Mouse (Mus musculus): ENCODE data around the gene Drosha.

Gene Drosha

GRCm38 (mm10) chr15:12829878-12830277 lies 5.3 kb downstream of the Drosha start:
- DNase-seq (ENCODE audit: extremely low read depth, low read depth): no peak

DNA sequence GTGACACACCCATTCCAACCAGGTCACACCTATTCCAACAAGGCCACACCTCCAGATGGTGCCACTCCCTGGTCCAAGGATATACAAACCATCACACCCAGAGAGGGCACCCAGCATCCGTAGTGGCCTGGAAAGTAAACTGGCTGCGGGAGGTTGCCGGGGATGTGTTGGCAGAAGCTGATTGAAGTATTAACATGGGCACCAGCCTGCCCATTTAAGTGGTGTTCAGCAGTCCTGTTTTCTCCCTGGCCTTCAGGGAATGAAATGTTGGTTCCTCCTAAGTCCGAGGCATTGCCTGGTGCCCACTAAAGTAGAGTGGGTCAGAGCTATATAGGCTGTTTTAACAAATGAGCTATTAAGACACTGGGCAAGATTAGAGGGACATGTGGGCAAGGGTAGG lies 8.0 kb downstream of the Drosha start:
- DNase-seq (ENCODE audit: extremely low read depth, low read depth): no peak

DNA sequence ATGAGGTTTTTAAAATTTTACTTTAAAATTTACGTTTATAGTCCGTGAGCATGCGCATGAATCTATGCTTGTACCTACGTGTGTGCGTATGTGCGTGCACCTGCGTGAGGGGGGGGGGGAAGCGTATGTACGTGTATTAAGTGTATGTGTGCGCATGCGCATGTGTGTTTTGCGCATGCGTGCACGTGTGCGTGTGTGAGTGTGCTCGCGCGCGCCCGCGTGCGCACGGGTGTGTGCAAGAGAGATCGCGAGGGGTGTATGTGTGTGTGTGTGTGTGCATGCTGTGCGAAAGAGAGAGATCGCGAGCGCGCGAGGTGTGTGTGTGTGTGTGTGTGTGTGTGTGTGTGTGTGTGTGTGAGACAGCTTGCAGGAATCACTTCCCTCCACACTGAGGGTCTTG lies 8.8 kb downstream of the Drosha start:
- no peak for DNase-seq (ENCODE audit: extremely low read depth, low read depth)

- DNase-seq (ENCODE audit: extremely low read depth, low read depth): no peak
Measured at GRCm38 (mm10) chr15:12834231-12834630, 9.6 kb downstream of the Drosha start.

- DNase-seq (ENCODE audit: extremely low read depth, low read depth): no peak
Measured at GRCm38 (mm10) chr15:12840737-12841136, 16.1 kb downstream of the Drosha start.

DNA sequence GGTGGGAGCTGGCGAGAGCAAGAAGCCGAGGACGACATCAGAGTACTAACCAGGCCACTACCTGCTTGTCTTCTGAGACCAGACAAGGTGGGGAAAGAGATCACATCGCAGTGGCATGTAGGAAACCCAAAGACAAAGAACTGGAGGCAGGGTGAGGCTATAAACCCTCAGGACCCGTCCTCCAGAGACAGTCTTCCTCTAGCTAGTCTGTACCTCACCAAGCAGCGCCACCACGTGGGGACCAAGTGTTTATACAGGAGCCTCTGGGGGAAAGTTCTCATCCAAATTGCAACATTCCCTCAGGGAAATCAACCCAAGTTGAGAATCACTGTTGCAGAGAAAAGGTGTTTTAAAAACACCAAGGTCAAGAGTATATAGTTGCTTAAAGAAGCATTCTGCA lies 18.2 kb downstream of the Drosha start:
- DNase-seq (ENCODE audit: extremely low read depth, low read depth): no peak

- DNase-seq (ENCODE audit: extremely low read depth, low read depth): no peak
Measured at GRCm38 (mm10) chr15:12848196-12848975, 23.8 kb downstream of the Drosha start.

DNA sequence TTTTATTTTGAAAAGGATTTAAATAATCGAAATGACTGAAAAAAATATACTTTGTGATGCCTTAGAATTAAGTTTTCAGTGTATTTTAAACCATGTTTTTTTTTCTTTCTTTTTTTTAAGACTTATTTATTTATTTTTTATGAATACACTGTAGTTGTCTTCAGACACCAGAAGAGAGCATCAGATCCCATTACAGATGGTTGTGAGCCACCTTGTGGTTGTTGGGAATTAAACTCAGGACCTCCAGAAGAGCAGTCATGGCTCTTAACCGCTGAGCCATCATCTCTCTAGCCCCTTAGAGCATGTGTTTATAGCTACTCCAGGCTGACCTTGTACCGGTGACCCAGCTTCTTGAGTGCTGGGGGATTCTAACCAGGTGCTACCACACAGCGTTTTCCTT lies 24.8 kb downstream of the Drosha start:
- no peak for DNase-seq (ENCODE audit: extremely low read depth, low read depth)

- DNase-seq (ENCODE audit: extremely low read depth, low read depth): no peak
Measured at GRCm38 (mm10) chr15:12853471-12853870, 28.9 kb downstream of the Drosha start.

DNA sequence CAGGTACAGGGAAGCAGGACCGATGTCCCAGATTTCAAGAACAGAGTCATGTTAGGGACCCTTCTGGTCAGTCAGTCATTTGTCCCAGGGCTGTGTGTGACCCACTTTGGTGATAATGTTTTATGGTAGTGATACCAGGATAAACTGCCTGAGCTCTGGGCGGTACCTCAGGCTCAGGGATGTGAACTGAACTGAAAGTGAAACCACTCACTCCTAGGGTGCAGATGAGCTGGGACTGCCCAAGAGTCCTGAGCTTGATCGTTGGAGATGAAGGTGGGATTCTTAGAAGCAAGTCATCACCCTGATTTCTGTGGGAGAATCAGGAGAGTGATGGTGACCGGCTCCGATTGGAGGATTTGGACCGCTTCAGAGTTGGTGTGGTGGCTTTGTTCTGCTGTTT lies 32.2 kb downstream of the Drosha start:
- DNase-seq (ENCODE audit: extremely low read depth, low read depth): no peak

- peak; percentile 95 for DNase-seq (ENCODE audit: extremely low read depth, low read depth)
Measured at GRCm38 (mm10) chr15:12857840-12858516, 33.4 kb downstream of the Drosha start.

DNA sequence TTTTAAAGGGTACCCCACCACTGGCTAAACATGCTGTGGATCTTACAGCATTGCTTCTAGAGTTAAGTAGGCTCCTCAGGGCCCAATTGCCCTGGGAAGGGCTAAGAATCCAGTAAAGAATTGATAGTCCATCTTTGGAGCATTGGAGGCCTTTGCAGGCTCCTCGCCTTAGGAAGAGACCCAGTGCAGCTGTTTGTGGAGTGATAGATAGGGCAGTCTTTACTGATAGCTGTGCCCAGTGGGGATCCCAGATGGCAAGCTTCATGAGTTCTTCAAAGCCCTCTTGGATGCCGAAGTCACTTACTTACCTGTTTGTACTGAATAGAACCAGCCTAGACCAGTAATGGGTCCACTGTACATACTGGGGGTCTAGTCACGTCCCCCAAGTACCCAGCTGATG lies 34.0 kb downstream of the Drosha start:
- DNase-seq (ENCODE audit: extremely low read depth, low read depth): no peak

DNA sequence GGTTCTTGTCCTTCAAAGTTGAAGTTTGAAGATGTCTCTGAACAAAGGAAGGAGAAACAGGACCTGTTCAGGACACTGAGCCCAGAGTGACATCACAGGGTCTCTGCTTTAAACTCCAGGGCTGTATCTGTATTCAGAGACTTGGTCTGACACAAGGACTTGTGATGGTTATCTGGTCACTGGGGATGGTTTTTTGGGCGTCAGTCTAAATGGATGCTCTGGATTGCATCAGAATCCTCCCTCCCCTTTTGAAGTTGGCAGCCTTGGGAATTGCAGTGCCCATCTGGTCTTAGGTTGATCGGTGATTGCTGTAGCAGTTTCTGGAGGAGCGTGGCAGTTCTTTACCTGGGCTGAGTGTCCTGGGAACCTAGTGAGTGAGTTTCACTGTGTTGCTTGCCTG lies 37.4 kb downstream of the Drosha start:
- no peak for DNase-seq (ENCODE audit: extremely low read depth, low read depth)

DNA sequence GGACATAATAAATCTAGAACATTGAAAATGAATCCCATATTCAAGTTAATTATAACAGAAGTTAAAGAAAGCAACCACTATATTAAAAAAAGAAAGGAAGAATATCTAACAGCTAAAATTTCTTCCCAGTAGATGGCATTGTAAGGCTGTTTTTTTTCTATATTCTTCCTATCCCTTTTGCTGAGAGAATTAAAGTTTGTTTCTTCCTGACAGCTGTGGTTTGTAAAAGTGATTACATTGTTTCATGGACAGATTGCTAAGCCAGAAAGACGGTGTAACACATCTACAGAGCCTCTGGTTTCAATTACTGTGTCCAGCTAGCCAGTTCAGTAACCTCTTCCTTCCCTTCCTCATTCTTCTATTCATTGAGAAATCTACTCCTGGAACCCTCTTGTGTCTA lies 39.1 kb downstream of the Drosha start:
- no peak for DNase-seq (ENCODE audit: extremely low read depth, low read depth)

DNA sequence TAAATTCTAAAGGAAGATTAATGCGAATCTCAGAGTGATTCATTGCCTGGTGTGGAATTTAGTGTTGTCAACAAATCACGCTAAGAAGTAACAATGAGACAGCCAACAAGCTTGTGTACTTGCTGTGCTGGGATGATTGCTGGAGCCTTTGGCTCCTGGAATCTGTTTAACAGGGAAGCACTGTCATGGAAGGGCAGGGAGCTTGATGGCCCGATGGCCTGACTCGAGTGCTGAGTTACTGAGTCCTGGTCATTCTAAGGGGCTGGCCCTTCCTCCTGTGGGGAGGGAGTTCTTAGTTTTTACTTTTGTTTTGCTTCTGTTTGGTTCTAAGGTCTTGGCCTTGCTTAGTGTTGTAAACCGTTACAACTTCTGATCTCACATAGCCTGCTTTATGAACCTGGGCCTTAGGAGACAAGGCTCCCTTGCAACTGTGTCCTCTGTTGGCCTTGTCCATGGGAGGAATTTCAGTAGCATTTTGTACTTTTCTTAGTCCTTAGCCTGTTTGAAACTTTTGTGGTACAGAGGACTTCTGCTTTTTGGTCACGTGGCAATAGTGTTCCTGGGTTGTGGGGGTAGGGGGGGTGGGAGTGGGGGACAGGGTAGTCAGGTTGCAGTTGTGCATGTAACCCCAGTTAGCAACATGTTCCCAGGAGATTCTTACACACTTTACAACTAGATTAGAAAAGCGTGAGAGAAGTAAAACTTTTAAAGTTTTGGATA lies 41.1 kb downstream of the Drosha start:
- peak; percentile 26 for DNase-seq (ENCODE audit: extremely low read depth, low read depth)

DNA sequence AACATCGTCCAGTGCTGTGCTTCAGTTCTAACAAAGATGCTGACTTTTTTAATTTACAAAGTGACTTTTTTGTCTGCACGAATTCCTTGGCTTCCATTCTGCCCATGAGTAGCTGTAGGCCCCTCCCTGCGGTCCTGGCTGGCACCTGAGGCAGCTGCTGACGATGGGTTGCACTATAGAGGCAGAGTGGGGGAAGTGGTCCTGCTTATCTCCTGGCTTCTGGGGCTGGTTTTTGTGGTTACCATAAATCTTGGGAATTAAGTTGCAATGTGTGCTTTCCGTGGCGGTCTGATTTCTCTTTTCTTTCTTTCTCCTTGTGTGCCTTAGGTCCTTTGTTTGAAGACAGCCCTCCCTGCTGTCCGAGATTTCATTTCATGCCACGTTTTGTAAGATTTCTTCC lies 42.7 kb downstream of the Drosha start:
- no peak for DNase-seq (ENCODE audit: extremely low read depth, low read depth)

- DNase-seq (ENCODE audit: extremely low read depth, low read depth): no peak
Measured at GRCm38 (mm10) chr15:12875442-12876176, 51.0 kb downstream of the Drosha start.

- DNase-seq (ENCODE audit: extremely low read depth, low read depth): no peak
Measured at GRCm38 (mm10) chr15:12876266-12876665, 51.7 kb downstream of the Drosha start.

GRCm38 (mm10) chr15:12876881-12877280 lies 52.3 kb downstream of the Drosha start:
- DNase-seq (ENCODE audit: extremely low read depth, low read depth): no peak

- DNase-seq (ENCODE audit: extremely low read depth, low read depth): no peak
Measured at GRCm38 (mm10) chr15:12877934-12878333, 53.3 kb downstream of the Drosha start.

DNA sequence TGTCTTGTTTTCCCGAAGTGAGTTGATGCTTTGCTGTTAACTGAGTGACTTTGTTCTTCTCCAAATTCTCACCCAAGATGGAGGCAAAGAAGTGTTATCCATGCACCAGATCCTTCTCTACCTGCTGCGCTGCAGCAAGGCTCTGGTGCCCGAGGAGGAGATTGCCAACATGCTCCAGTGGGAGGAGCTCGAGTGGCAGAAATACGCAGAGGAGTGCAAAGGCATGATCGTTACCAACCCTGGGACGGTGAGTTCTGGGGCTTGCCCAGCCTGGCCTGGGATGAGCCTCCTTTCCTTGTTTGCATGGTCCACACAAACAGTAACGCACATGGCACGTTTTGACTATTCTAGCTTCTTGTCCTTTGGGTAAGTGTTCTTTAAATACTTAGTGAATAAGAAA lies 54.0 kb downstream of the Drosha start:
- DNase-seq (ENCODE audit: extremely low read depth, low read depth): no peak

GRCm38 (mm10) chr15:12879937-12880336 lies 55.3 kb downstream of the Drosha start:
- DNase-seq (ENCODE audit: extremely low read depth, low read depth): no peak

Data from MEL-GATA-1-ER (cell line).